Mouse (Mus musculus): ENCODE results near the gene Micall1.

DNA sequence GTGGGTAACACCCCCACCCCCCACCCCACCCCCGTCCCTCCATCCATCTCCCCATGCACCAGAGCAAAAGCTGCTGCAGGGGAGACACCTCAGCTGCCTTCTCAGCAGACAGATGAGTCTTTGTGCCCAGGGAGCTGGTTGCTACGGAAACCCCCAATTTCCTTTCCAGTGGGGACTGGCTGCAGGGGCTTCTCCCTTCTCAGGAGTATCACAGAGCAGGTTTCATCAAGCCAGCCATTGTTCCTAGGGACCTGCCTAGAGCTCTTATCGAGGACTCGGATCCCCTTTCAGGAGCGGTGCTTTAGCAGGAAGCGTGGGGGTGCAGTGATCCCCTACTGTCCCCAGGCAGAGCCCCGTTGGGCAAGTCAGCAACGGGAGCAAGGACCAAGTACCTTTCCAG is 43.2 kb downstream of the Micall1 start:
- TF ChIP-seq GATA1 (IDR thresholded peaks at IDR 0.05; ENCODE audit: borderline replicate concordance, low read length), result no peak
- no peak for TF ChIP-seq FLI1 (IDR thresholded peaks at IDR 0.05; ENCODE audit: low read length)
